Mouse (Mus musculus): ENCODE data around the gene 9130019O22Rik.
A peak's percentile ranks its signal among the peaks of the same experiment; 100 is the strongest.
"Not testable (repeated sequence)": the region's sequence is repeated elsewhere in the genome, so short reads cannot be mapped to it uniquely, and the experiment has no call there.

Gene 9130019O22Rik

DNA sequence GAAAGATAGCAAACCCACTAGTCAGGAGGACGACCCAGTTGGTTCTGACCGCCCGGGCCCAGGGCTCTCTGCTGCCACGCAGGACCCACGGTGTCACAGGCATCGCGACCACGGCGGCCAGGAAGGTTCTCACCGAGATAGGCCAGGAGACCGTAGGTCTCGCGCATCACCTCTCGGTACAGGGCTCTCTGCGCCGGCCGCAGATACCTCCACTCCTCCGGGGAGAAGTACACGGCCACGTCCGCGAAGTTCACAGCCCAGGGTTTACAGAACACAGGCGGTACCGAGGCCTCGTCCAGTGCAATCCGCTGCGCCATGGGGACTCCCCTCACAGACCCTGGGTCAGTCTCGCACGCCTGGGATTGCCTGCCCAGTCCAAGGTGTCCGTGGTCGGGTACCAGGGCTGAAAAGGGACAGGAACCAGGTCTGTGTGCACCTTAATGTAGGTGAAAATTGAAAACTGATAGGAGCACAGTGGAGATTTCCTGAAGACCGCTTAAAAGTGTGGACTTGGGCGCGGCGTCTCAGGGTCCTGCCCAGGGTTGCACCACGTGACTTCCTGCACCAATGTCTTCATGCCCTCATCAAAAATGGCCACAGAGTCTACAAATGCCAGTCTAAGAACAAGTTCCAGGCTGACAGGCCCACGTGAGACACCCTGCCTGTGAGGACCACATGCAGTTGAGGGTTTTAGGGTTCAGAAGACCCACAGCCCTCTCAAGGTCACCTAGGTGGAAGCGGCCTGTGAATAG lies at the start of gene 9130019O22Rik:
Gene 9130019O22Rik, minus strand, starts transcription at position 526 of the 752 bp plus-strand sequence.
- peak; percentile 65 for DNase-seq (ENCODE audit: low spot score)

DNA sequence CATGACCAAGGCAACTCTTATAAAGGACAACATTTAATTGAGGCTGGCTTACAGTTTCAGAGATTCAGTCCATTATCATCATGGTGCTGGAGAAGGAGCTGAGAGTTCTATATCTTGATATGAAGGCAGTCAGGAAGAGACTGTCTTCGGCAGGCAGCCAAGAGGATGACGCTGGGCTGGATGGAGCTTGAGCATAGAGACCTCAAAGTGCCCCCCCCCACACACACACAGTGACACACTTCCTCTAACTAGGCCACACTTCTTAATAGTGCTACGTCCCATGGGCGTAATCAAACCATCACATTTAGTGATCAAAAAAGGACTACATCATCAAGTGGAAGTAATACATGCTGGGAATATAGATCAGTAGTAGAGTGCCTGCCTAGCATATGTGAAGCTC lies 48.2 kb upstream of the 9130019O22Rik start:
- DNase-seq (ENCODE audit: low spot score): no peak

DNA sequence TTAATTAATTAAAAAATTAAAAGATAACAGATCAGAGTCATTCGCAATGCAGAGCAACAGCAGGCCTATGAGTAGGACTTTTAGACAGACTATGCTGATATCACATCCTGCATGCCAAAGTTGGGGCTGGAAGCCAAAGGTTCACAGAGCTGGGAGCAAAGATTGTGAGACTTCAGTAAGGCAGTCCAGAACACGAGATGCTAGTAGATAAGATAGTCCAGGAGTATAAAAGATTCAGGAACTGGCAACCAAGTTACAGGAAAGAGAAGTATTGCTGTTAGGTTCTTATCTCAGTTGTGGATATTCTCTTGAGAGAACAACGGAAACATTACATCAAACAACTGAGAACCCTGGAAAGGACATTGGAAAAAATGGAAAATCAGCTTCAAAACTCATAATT lies 39.4 kb upstream of the 9130019O22Rik start:
- no peak for DNase-seq (ENCODE audit: low spot score)

GRCm38 (mm10) chr7:127425911-127426310 lies 38.9 kb upstream of the 9130019O22Rik start:
- no peak for DNase-seq (ENCODE audit: low spot score)

- no peak for DNase-seq (ENCODE audit: low spot score)
Measured at GRCm38 (mm10) chr7:127425291-127425690, 38.3 kb upstream of the 9130019O22Rik start.

- no peak for DNase-seq (ENCODE audit: low spot score)
Measured at GRCm38 (mm10) chr7:127422247-127422646, 35.3 kb upstream of the 9130019O22Rik start.

DNA sequence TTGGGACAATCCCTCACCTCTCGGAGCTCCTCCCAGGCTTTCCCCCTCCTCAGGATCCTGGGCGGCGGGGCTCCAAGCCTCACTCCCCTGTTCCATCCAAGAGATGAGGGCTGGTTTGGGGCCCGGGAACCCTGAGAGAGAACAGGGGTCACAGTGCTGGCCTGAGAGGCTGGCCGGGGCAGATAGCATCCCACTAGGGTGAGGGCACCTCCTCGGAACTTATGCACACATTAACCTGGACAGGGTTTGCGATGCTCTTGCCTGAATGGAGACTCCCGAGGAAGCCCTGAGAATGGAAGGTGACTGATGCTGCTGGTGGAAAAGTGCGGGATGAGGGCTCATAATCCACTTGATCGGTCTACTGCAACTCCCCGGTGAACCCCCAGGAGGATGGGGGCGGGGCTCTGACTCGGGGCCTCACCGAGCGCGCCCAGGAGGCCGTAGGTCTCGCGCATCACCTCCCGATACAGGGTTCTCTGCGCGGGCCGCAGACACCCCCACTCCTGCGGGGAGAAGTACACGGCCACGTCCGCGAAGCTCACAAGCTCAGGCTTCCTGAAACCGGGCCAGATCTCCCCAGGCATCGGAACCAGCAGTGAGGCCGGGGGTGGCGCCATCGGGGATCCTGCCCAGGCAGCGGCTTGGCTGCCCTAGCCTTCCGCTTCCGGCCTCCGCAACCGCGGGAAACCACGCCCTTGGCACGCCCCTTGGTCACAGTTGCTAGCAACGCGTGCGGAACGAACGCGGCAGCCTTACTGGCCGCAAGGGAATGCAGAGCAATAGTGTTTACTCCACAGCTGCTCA lies 34.6 kb upstream of the 9130019O22Rik start, which contains the start of gene Zfp688:
Gene Zfp688, minus strand, starts transcription at position 681 of the 804 bp plus-strand sequence.
- DNase-seq (ENCODE audit: low spot score): peak; percentile 96

GRCm38 (mm10) chr7:127411418-127411817 lies 24.5 kb upstream of the 9130019O22Rik start:
- DNase-seq (ENCODE audit: low spot score): no peak

DNA sequence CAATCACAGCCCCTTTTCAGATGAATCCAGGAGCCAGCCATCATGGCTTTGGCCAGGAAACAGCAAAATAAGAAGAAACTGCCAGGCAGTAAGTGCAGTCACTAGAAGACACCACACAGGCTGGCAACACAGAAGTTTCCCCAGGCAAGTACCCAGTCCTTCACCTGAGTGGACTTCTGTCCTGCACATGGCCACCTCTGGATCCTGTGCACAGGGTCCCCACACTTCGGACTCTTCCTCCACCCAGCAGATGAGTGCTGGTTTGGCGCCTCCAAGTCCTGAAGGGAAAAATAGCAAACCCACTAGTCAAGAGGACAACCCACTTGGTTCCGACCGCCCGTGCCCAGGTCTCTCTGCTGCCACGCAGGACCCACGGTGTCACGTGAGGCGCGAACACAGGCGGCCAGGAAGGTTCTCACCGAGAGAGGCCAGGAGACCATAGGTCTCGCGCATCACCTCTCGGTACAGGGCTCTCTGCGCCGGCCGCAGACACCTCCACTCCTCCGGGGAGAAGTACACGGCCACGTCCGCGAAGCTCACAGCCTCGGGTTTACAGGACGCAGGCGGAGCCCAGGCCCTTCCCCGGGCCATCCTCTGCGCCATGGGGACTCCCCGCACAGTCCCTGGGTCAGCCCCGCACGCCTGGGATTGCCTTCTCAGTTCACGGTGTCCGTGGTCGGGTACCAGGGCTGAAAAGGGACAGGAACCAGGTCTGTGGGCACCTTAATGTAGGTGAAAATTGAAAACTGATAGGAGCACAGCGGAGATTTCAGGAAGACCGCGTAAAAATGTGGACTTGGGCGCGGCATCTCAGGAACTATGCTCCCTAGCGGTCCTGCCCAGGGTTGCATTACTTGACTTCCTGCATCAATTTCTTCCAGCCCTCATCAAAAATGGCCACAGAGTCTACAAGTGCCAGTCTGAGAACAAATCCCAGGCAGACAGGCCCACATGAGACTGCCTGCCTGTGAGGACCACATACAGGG lies 19.3 kb upstream of the 9130019O22Rik start, which contains the start of gene Zfp764:
Gene Zfp764, minus strand, starts transcription at position 821 of the 986 bp plus-strand sequence.
- peak; percentile 67 for DNase-seq (ENCODE audit: low spot score)

DNA sequence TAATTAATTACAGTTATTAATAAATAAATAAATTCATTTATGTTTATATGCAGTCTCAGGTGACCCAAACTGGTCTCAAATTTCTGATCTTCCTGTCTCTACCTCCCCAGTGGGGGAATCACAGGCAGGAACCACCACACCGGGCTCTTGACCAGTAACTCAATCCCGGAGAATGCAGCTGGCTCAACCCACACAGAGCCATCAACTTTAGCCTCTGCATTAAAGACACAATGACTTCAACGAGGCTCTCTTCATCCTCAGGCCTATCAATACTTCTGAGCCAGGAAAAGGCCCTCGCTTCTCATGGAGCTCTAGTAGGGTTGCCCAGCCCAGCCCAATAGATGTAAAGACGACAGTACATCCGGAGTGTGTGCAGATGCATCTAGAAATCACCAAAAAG lies 17.1 kb upstream of the 9130019O22Rik start:
- DNase-seq (ENCODE audit: low spot score): not testable (repeated sequence)

- no peak for DNase-seq (ENCODE audit: low spot score)
Measured at GRCm38 (mm10) chr7:127402980-127403379, 16.0 kb upstream of the 9130019O22Rik start.

- DNase-seq (ENCODE audit: low spot score): no peak
Measured at GRCm38 (mm10) chr7:127400355-127400754, 13.4 kb upstream of the 9130019O22Rik start.

DNA sequence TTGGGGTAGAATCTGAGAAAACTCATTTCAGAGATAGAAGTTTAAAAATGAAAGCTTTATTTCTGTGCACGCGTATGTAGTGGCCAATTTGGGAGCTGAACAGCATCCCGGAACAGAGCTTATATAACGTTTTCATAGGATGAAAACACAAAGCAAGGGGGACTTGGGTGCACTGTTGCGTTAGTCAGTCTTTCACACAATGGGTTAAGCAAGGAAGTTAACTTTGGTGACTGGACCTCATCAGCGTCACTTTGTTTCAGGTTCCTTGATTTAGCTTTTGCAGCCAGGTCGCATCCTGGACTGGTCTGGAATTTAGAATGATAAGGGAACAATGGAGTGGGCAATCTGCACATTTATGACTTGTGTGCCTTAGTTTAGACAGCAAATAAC lies 7.0 kb upstream of the 9130019O22Rik start:
- DNase-seq (ENCODE audit: low spot score): no peak

DNA sequence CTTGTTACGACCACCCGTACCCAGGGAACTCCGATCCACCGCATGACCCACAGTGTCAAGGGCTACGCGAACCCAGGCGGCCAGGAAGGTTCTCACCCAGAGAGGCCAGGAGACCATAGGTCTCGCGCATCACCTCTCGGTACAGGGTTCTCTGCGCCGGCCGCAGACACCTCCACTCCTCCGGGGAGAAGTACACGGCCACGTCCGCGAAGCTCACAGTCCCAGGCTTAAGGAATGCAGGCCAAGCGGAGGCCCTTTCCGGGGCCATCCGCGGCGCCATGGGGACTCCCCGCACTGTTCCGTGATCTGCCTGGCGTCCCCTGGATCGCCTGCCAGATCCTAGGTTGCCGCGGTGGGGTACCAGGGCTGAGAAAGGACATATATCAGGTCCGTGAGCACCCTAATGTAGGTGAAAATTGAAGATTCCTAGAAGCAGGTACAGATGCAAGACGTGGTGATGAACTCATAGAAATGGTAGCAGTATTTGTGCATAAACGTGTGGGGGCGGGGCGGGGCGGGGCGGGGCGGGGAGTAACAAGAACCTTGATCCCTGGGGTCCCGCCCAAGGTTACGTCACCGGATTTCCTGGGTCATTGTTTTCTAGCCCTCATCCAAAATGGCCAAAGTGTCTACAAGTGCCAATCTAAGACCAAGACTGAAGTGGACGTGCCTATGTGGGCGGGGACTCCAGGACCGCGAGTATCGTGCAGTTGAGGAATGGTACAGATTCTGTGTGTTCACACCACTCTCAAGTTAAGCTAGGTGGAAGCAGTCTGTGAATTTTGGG lies 6.4 kb upstream of the 9130019O22Rik start, which contains the start of gene E430018J23Rik:
Gene E430018J23Rik, minus strand, starts transcription at position 473 of the 787 bp plus-strand sequence.
- peak; percentile 81 for DNase-seq (ENCODE audit: low spot score)

DNA sequence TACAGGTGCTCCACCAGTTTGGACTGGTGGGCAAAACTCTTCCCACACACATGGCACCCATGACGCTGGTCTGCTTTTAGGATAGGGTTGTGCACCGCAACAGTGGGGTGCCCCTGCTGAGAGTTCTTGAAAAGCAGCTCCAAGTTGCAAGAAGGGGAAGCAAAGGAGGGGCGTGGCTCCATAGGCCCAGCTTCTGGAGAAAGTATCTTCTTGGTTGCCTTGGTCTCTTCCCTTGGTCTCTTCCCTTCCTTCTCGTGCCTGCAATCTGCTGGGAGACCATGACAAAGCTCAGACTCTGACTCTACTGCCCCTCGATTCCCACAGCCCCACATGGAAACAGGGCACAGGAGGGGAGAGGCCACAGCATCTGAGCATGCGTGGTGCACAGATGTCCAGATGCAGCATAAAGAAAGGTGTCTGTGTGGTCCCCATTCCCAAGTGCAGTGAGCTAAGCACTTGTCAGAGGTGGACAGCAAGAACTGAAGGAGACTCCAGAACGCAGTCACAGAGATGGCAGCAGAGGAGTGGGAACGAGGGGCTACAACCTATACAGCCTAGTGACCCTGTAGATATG lies 5.4 kb upstream of the 9130019O22Rik start:
- DNase-seq (ENCODE audit: low spot score): no peak

- DNase-seq (ENCODE audit: low spot score): no peak
Measured at GRCm38 (mm10) chr7:127391538-127391937, 4.6 kb upstream of the 9130019O22Rik start.

- DNase-seq (ENCODE audit: low spot score): no peak
Measured at GRCm38 (mm10) chr7:127390306-127390705, 3.3 kb upstream of the 9130019O22Rik start.

GRCm38 (mm10) chr7:127388201-127388600 lies 1.2 kb upstream of the 9130019O22Rik start:
- DNase-seq (ENCODE audit: low spot score): not testable (repeated sequence)

DNA sequence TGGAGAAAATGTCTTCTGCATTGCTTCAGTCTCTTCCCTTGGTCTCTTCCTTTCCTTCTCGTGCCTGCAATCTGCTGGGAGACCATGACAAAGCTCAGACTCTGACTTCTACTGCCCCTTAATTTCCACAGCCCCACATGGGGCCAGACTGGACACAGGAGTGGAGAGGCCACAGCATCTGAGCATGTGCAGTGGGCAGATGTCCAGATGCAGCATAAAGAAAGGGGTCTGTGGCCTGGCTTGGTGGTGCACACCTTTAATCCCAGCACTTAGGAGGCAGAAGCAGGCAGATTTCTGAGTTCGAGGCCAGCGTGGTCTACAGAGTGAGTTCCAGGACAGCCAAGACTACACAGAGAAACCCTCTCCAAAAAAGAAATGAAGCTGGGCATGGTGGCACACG lies 1.4 kb downstream of the 9130019O22Rik start:
- not testable (repeated sequence) for DNase-seq (ENCODE audit: low spot score)

GRCm38 (mm10) chr7:127378310-127378921 lies 8.6 kb downstream of the 9130019O22Rik start:
- DNase-seq (ENCODE audit: low spot score): no peak
